Comparison of ENCODE assay signal across 13 mouse cellular contexts in genomic region chr7:29338984-29339679, GRCm38 (mm10). TPM values are rescaled to one million over a fixed set of nuclear protein-coding genes. Genes with fewer than 3 reads are reported as not detected.
DNase-seq lines count a peak whose midpoint lies in the region; ATAC-seq and TF ChIP-seq lines count a peak whose summit lies in the region.
"Had no signal": no experiment of that assay in that cellular context is flagged by ENCODE, and none has a peak within 500 bp of the region (broad histone marks: within the 10 kb centered on the region; RNA-seq: fewer than 3 reads in every experiment).

No protein-coding gene starts in this region.

- peak overlapping the region; percentile 69 for H3K4me2 ChIP-seq in liver, embryonic 15.5 days
- no peak overlapping the region for H3K4me2 ChIP-seq in forebrain, embryonic 12.5 days
- H3K4me2 ChIP-seq: embryonic facial prominence, embryonic 15.5 days; hindbrain, embryonic 15.5 days had no signal

- peak overlapping the region; percentile 68 for H3K4me3 ChIP-seq in G1E (ENCODE audit: low read depth, low read length)
- H3K4me3 ChIP-seq in liver, embryonic 15.5 days (replicated peaks), result peak overlapping the region; percentile 39
- no peak overlapping the region for H3K4me3 ChIP-seq in forebrain, embryonic 12.5 days (replicated peaks)
- H3K4me3 ChIP-seq: embryonic facial prominence, embryonic 15.5 days; heart, embryonic 10.5 days; hindbrain, embryonic 15.5 days had no signal

- ATAC-seq in G1E (ENCODE audit: extremely low read depth, insufficient number of reproducible peaks, low FRiP score, poor library complexity, severe bottlenecking), result peak; percentile 73
- ATAC-seq in erythroblast, adult 5-6 weeks (replicated peaks; ENCODE audit: low FRiP score, poor library complexity, severe bottlenecking), result peak; percentile 72
- peak; percentile 86 for ATAC-seq in liver, embryonic 15.5 days (ENCODE audit: insufficient read depth)
- ATAC-seq in frontal cortex, adult (ENCODE audit: low TSS enrichment), result no peak
- no peak for ATAC-seq in forebrain, embryonic 12.5 days (ENCODE audit: low FRiP score)

- H3K9ac ChIP-seq in liver, embryonic 15.5 days, result peak overlapping the region; percentile 37; the same call in 1 of the 2 replicates
- no peak overlapping the region for H3K9ac ChIP-seq in forebrain, embryonic 12.5 days
- H3K9ac ChIP-seq: embryonic facial prominence, embryonic 15.5 days; hindbrain, embryonic 15.5 days had no signal

- H3K4me1 ChIP-seq in G1E (ENCODE audit: insufficient read depth, low read depth, low read length), result peaks cover 90% of the 10 kb centered on the region
- H3K4me1 ChIP-seq in liver, embryonic 15.5 days (replicated peaks), result peaks cover 91% of the 10 kb centered on the region
- peaks cover 12% of the 10 kb centered on the region for H3K4me1 ChIP-seq in forebrain, embryonic 12.5 days

- WGBS in liver, embryonic 15.5 days (ENCODE audit: insufficient replicate concordance), result 16% methylated on average over 14 of the region's 14 CpGs
- WGBS in forebrain, embryonic 12.5 days, result 84% methylated on average over 14 of the region's 14 CpGs

- H3K9me3 ChIP-seq in G1E (replicated peaks), result no peaks in the 10 kb centered on the region
- H3K9me3 ChIP-seq in liver, embryonic 15.5 days (replicated peaks), result no peaks in the 10 kb centered on the region
- no peaks in the 10 kb centered on the region for H3K9me3 ChIP-seq in forebrain, embryonic 12.5 days
- H3K9me3 ChIP-seq: embryonic facial prominence, embryonic 15.5 days; heart, embryonic 10.5 days; hindbrain, embryonic 15.5 days had no signal

- peak; percentile 59 for DNase-seq in adrenal gland, postnatal 10 days
- no peak for DNase-seq in adrenal gland, postnatal 25 days
- DNase-seq in G1E (ENCODE audit: low spot score), result peak; percentile 69
- no peak for DNase-seq in cerebellum, postnatal 14 days
- DNase-seq: cerebellum, postnatal 25 days; retina, postnatal 1 day had no signal

- peaks cover 74% of the 10 kb centered on the region for H3K36me3 ChIP-seq in G1E (replicated peaks)
- no peaks in the 10 kb centered on the region for H3K36me3 ChIP-seq in liver, embryonic 15.5 days (replicated peaks)
- H3K36me3 ChIP-seq in forebrain, embryonic 12.5 days (replicated peaks), result no peaks in the 10 kb centered on the region; the same call in 1 of the 2 replicates
- H3K36me3 ChIP-seq: heart, embryonic 10.5 days had no signal

- TF ChIP-seq CTCF in G1E (IDR thresholded peaks at IDR 0.05; ENCODE audit: low read depth, low read length), result no peak

- no peaks in the 10 kb centered on the region for H3K27me3 ChIP-seq in G1E (ENCODE audit: insufficient read depth, low read length)
- H3K27me3 ChIP-seq in liver, embryonic 15.5 days, result no peaks in the 10 kb centered on the region
- no peaks in the 10 kb centered on the region for H3K27me3 ChIP-seq in forebrain, embryonic 12.5 days
- H3K27me3 ChIP-seq: embryonic facial prominence, embryonic 15.5 days; hindbrain, embryonic 15.5 days had no signal

- peak overlapping the region; percentile 88 for H3K27ac ChIP-seq in liver, embryonic 15.5 days (replicated peaks)
- no peak overlapping the region for H3K27ac ChIP-seq in forebrain, embryonic 12.5 days
- H3K27ac ChIP-seq: embryonic facial prominence, embryonic 15.5 days; heart, embryonic 10.5 days; hindbrain, embryonic 15.5 days had no signal

RNA-seq across cellular contexts. Expression of gene Dpf1, which starts 35.4 kb away (rescaled TPM):
- 1 to 10 TPM; 1.4 to 2.6 TPM for total RNA-seq in adrenal gland, postnatal 10 days (2021)
- 0.95 and 1.6 TPM in 2 replicates for total RNA-seq in adrenal gland, postnatal 25 days (2021)
- total RNA-seq in G1E (2014; fragmentation: Nextera tagmentation) (21.8 and 23.8 TPM in 2 replicates), G1E (2017) (6.8 and 9.4 TPM in 2 replicates)
- 47.4 and 50.3 TPM in 2 replicates for polyA plus RNA-seq in G1E (2012)
- total RNA-seq in erythroblast, adult 5-6 weeks (2015; ENCODE audit: low replicate concordance), result not detected in 2 replicates
- total RNA-seq in erythroblast, adult 5-6 weeks (2017; ENCODE audit: low replicate concordance), result not detected in 2 replicates
- polyA plus RNA-seq in liver, embryonic 15.5 days (2015; fragmentation: Nextera tagmentation; extraction: Ambion mirVana), result 1.7 and 2.3 TPM in 2 replicates
- 118 and 147 TPM in 2 replicates for polyA plus RNA-seq in forebrain, embryonic 12.5 days (2016; fragmentation: Nextera tagmentation; extraction: Ambion mirVana)

RNA-seq across cellular contexts. Expression of gene Ppp1r14a, which starts 50.0 kb away (rescaled TPM):
- 10 to 100 TPM; 13.8 to 14.3 TPM for total RNA-seq in adrenal gland, postnatal 10 days (2021)
- total RNA-seq in adrenal gland, postnatal 25 days (2021), result 5.5 and 6.7 TPM in 2 replicates
- total RNA-seq in G1E (2014; fragmentation: Nextera tagmentation) (not detected in 2 replicates), G1E (2017) (not detected in 2 replicates)
- polyA plus RNA-seq in G1E (2012), result 0.23 and 0.28 TPM in 2 replicates
- total RNA-seq in erythroblast, adult 5-6 weeks (2015; ENCODE audit: low replicate concordance), result not detected in 2 replicates
- not detected in 2 replicates for total RNA-seq in erythroblast, adult 5-6 weeks (2017; ENCODE audit: low replicate concordance)
- polyA plus RNA-seq in liver, embryonic 15.5 days (2015; fragmentation: Nextera tagmentation; extraction: Ambion mirVana), result 2.2 and 2.7 TPM in 2 replicates
- 14.8 and 16.5 TPM in 2 replicates for polyA plus RNA-seq in forebrain, embryonic 12.5 days (2016; fragmentation: Nextera tagmentation; extraction: Ambion mirVana)

RNA-seq across cellular contexts. Expression of gene Spint2, which starts 57.4 kb away (rescaled TPM):
- 10 to 100 TPM; 33.2 to 36.6 TPM for total RNA-seq in adrenal gland, postnatal 10 days (2021)
- 23.0 and 36.9 TPM in 2 replicates for total RNA-seq in adrenal gland, postnatal 25 days (2021)
- total RNA-seq in G1E (2014; fragmentation: Nextera tagmentation) (24.4 and 33.4 TPM in 2 replicates), G1E (2017) (19.3 and 21.4 TPM in 2 replicates)
- 102 and 138 TPM in 2 replicates for polyA plus RNA-seq in G1E (2012)
- 15.5 and 18.8 TPM in 2 replicates for total RNA-seq in erythroblast, adult 5-6 weeks (2015; ENCODE audit: low replicate concordance)
- 6.8 and 7.6 TPM in 2 replicates for total RNA-seq in erythroblast, adult 5-6 weeks (2017; ENCODE audit: low replicate concordance)
- polyA plus RNA-seq in liver, embryonic 15.5 days (2015; fragmentation: Nextera tagmentation; extraction: Ambion mirVana), result 34.0 and 41.2 TPM in 2 replicates
- 42.2 and 45.0 TPM in 2 replicates for polyA plus RNA-seq in forebrain, embryonic 12.5 days (2016; fragmentation: Nextera tagmentation; extraction: Ambion mirVana)

Comparison
In these comparisons a context has a peak if more than half of its experiments do, and no peak if none do; other contexts are left out.
1. DNase-seq: peak in adrenal gland, postnatal 10 days (single experiment) and G1E (single experiment); none in adrenal gland, postnatal 25 days (single experiment) and cerebellum, postnatal 14 days (0 of 2).
2. ATAC-seq: peak in G1E (single experiment), erythroblast, adult 5-6 weeks (single experiment) and liver, embryonic 15.5 days (single experiment); none in frontal cortex, adult (single experiment) and forebrain, embryonic 12.5 days (single experiment).